Mouse (Mus musculus): ENCODE results near the gene Cmbl. TPM values are rescaled to one million over a fixed set of nuclear protein-coding genes. Genes with fewer than 3 reads are reported as not detected.
A peak's percentile ranks its signal among the peaks of the same experiment; 100 is the strongest.

Cmbl gene
- polyA plus RNA-seq, 1 experiment: 12.4 TPM

- TF ChIP-seq POLR2A (IDR thresholded peaks at IDR 0.05; ENCODE audit: low read depth, low read length) (no peak), CTCF (IDR thresholded peaks at IDR 0.05; ENCODE audit: extremely low read depth, insufficient read depth, insufficient read length, insufficient replicate concordance) (no peak)
- WGBS: 2% methylated on average over 55 of the region's 56 CpGs
- peak overlapping the region; percentile 80 for H3K4me3 ChIP-seq (ENCODE audit: extremely low read depth, insufficient read depth, insufficient read length)
- H3K27me3 ChIP-seq (ENCODE audit: control insufficient read depth, insufficient read depth, low read length): no peaks in the 10 kb centered on the region
- no peaks in the 10 kb centered on the region for H3K36me3 ChIP-seq (ENCODE audit: control insufficient read depth, insufficient read depth, low read length)
- no peaks in the 10 kb centered on the region; the same call in 1 of the 2 replicates for H3K4me1 ChIP-seq (ENCODE audit: control insufficient read depth, insufficient read depth, insufficient read length)
- DNase-seq (ENCODE audit: low read depth in 1 of 2, low spot score in 2 of 2): peak in 1 of 2 experiments; percentile 40
- peak overlapping the region; percentile 39 for H3K27ac ChIP-seq (ENCODE audit: insufficient read depth, low read length)
Measured at GRCm38 (mm10) chr15:31529811-31530658, 35.2 kb upstream of the Cmbl start.

- TF ChIP-seq CTCF (IDR thresholded peaks at IDR 0.05; ENCODE audit: extremely low read depth, insufficient read depth, insufficient read length, insufficient replicate concordance) (no peak), POLR2A (IDR thresholded peaks at IDR 0.05; ENCODE audit: low read depth, low read length) (peak; percentile 65)
- peak within 1 kb of the TSS; percentile 95 for H3K27ac ChIP-seq (ENCODE audit: insufficient read depth, low read length)
- H3K27me3 ChIP-seq (ENCODE audit: control insufficient read depth, insufficient read depth, low read length): no peaks in the 10 kb centered on the region
- H3K4me3 ChIP-seq (ENCODE audit: extremely low read depth, insufficient read depth, insufficient read length): peak within 1 kb of the TSS; percentile 80
- H3K36me3 ChIP-seq (ENCODE audit: control insufficient read depth, insufficient read depth, low read length): no peaks in the 10 kb centered on the region
- WGBS: under 1% methylated on average over 117 of the region's 132 CpGs
- H3K4me1 ChIP-seq (ENCODE audit: control insufficient read depth, insufficient read depth, insufficient read length): no peaks in the 10 kb centered on the region; the same call in 1 of the 2 replicates
- peak; percentile 76 to 87 for DNase-seq (ENCODE audit: low read depth in 1 of 2, low spot score in 2 of 2)
Measured at GRCm38 (mm10) chr15:31530659-31531445, 34.3 kb upstream of the Cmbl start, which contains the start of gene March6. Gene March6 (minus strand): TSS chr15:31531053.

GRCm38 (mm10) chr15:31531446-31532330, 33.5 kb upstream of the Cmbl start:
- H3K4me1 ChIP-seq (ENCODE audit: control insufficient read depth, insufficient read depth, insufficient read length): no peaks in the 10 kb centered on the region; the same call in 1 of the 2 replicates
- H3K36me3 ChIP-seq (ENCODE audit: control insufficient read depth, insufficient read depth, low read length): no peaks in the 10 kb centered on the region
- H3K27me3 ChIP-seq (ENCODE audit: control insufficient read depth, insufficient read depth, low read length): no peaks in the 10 kb centered on the region
- WGBS: 2% methylated on average over 16 of the region's 16 CpGs
- no peak for DNase-seq (ENCODE audit: low read depth in 1 of 2, low spot score in 2 of 2)
- TF ChIP-seq POLR2A (IDR thresholded peaks at IDR 0.05; ENCODE audit: low read depth, low read length) (no peak), CTCF (IDR thresholded peaks at IDR 0.05; ENCODE audit: extremely low read depth, insufficient read depth, insufficient read length, insufficient replicate concordance) (no peak)
- H3K27ac ChIP-seq (ENCODE audit: insufficient read depth, low read length): peak overlapping the region; percentile 95
- H3K4me3 ChIP-seq (ENCODE audit: extremely low read depth, insufficient read depth, insufficient read length): peak overlapping the region; percentile 80

- Histone ChIP-seq H3K27me3 (ENCODE audit: control insufficient read depth, insufficient read depth, low read length) (no peaks in the 10 kb centered on the region), H3K4me1 (ENCODE audit: control insufficient read depth, insufficient read depth, insufficient read length) (no peaks in the 10 kb centered on the region; the same call in 1 of the 2 replicates), H3K36me3 (ENCODE audit: control insufficient read depth, insufficient read depth, low read length) (no peaks in the 10 kb centered on the region), H3K27ac (ENCODE audit: insufficient read depth, low read length) (no peak overlapping the region), H3K4me3 (ENCODE audit: extremely low read depth, insufficient read depth, insufficient read length) (no peak overlapping the region; the same call in 1 of the 2 replicates)
- DNase-seq (ENCODE audit: low read depth in 1 of 2, low spot score in 2 of 2): no peak
- TF ChIP-seq CTCF (IDR thresholded peaks at IDR 0.05; ENCODE audit: extremely low read depth, insufficient read depth, insufficient read length, insufficient replicate concordance): no peak
- no peak for TF ChIP-seq POLR2A (IDR thresholded peaks at IDR 0.05; ENCODE audit: low read depth, low read length)
- WGBS: 94% methylated on average over 2 of the region's 2 CpGs
Measured at GRCm38 (mm10) chr15:31532331-31533021, 32.7 kb upstream of the Cmbl start.

GRCm38 (mm10) chr15:31533529-31533928, 31.7 kb upstream of the Cmbl start:
- Histone ChIP-seq H3K27me3 (ENCODE audit: control insufficient read depth, insufficient read depth, low read length) (no peaks in the 10 kb centered on the region), H3K27ac (ENCODE audit: insufficient read depth, low read length) (no peak overlapping the region), H3K4me3 (ENCODE audit: extremely low read depth, insufficient read depth, insufficient read length) (no peak overlapping the region), H3K36me3 (ENCODE audit: control insufficient read depth, insufficient read depth, low read length) (no peaks in the 10 kb centered on the region), H3K4me1 (ENCODE audit: control insufficient read depth, insufficient read depth, insufficient read length) (no peaks in the 10 kb centered on the region; the same call in 1 of the 2 replicates)
- TF ChIP-seq POLR2A (IDR thresholded peaks at IDR 0.05; ENCODE audit: low read depth, low read length) (no peak), CTCF (IDR thresholded peaks at IDR 0.05; ENCODE audit: extremely low read depth, insufficient read depth, insufficient read length, insufficient replicate concordance) (no peak)
- DNase-seq (ENCODE audit: low read depth in 1 of 2, low spot score in 2 of 2): no peak
- 50% methylated on average over 2 of the region's 2 CpGs for WGBS
